Mouse (Mus musculus) T-helper 17 cell (primary cell): ENCODE data around the gene Gm20388.

Source experiments
- in situ Hi-C, 2 experiments: fragments of 300-600 bp; cut with MboI, MseI; formaldehyde crosslinking; loops; 1 replicate in 1 of 2; 2 replicates in 1 of 2; pipeline ENCODE4 v1.15.1; 2025; ENCODE audit warnings: high pct_unique_total_duplicates in 2 of 2

The Gm20388 gene

DNA sequence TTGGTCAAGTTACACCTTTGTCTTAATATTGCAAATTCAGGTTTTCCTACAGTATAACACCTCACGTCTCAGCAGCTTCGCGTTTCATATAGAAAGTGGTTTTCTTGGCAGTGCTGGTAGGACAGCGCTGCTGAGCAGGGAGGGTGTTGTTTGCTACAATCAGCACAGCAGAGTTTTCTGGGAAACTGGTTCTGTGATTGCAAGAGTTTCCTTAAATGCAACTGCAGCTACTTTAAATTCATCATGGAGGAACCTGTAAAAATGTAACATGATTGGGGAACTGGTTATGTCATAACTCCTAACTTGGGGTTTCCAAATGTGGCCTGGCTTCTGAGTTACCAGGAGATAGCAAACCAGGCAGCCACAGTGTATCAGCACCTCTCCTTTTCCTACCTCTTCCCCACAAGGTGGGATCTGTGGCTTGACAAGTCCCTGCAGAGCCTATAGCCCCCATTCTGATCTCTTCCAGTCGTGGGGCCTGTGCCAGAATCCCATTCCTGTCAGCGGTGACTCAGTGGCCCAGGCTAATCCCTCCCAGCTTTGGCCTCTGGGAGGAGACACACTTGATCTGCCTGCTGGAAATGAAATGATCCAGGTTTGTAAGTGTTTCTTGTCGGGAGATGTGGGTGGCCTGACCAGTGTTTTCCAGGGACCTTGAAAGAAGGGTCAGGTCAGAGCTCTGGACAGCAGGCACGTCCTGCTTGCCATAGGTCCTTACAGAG is 2109.6 kb downstream of the Gm20388 start:
- in situ Hi-C loops, result no loop called here

DNA sequence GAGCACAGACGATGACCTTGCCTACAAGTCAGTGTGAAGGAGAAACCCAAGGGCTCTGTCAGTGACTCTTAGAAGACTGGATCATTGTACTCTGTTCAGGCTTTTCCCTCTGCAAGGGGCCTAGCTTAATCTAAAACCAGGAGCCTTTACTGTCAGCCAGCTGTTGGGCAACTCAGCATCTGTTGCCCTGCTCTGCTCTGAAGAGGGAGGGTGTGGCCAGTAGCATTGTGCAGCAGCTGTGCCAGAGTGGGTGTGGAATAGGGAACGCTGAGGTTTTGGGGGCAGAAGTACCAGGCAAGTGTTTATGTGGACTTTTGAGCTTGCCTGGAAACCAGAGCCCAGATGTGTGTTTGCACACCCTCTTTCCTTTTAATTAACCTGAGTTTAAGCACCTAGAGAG is 2111.1 kb downstream of the Gm20388 start:
- in situ Hi-C loops, result no loop called here

DNA sequence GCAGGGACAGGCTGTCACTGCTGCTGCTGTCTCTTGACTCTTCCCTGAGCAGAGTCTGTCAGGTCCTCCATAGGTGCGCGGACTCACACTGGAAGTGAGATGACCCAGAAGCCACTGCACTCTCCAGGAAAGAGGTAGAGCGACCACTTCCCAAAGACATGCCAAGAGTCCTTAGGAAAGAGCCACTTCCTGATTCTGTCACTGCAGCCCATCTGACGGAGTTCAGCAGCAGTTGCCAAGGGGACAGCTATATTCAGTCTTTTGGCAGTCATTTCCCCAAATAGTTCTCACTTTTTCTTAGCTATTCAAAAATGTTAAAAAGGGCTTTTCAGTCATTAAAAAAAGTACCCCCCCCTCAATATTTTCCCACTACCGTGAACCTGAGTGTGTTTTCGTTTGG is 2111.6 kb downstream of the Gm20388 start:
- in situ Hi-C loops, result no loop called here

DNA sequence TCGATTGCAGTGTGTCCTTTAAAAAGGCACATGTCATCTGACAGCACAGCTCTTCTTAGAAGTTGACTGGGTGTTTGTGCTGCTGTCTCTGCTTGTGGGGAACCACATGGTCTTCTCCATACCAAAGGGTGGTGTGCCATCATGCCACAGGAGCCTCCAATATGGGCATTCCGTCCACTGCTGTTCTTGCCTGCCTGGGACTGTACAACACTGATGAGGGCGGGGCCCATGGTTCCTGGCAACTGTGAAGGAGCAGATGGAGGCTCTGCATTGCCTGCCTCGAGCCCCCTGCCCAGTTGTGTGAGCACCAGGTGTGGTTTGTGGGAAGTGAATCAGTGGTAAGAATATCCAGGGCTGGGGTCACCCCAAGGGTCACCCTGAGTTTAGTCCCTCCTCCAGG is 2112.1 kb downstream of the Gm20388 start:
- in situ Hi-C loops, result no loop called here

DNA sequence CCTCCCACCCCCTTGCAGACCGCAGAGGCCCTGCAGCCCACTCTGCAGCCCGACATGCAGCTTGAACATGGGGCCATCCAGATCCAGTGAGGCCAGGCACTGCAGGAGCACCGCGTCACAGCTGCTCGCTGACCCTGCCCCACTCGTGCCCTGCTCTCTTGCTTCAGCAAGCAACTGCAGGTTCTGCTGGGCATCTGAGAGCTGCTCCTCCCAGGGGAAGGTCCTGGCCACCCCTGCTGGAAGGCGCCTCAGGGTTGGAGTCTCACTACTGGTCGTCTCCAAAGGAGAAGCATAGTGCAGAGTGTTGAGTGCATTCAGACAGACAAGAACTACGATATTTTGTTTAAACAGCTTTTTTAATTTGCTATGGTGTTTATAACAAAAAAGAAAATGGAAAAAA is 2114.9 kb downstream of the Gm20388 start:
- in situ Hi-C loops, result loop anchor here in 1 of 2 experiments (25.0 kb wide), 1 partner anchor 1738 kb away; no protein-coding TSS in a partner anchor

DNA sequence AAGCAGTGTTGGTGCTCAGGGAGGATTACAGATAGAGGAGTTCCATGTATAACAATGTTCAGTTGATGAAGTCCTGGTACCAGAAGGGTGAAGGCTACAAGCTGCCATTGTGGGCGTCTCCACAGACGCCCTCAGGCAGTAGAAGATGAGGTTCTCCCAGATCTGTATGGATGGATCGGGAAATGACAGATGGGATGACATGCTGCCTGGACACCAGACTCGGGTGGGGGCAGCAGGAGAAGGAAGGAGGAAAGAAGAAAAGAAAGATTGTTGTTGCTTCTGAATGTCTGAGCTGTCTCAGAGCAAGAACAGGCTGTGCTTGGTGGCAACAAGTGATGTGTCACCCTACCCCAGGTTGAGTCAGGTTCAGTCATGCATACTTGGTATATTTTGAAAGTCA is 2117.5 kb downstream of the Gm20388 start:
- in situ Hi-C loops, result loop anchor here in 1 of 2 experiments (25.0 kb wide), 1 partner anchor 1741 kb away; no protein-coding TSS in a partner anchor

DNA sequence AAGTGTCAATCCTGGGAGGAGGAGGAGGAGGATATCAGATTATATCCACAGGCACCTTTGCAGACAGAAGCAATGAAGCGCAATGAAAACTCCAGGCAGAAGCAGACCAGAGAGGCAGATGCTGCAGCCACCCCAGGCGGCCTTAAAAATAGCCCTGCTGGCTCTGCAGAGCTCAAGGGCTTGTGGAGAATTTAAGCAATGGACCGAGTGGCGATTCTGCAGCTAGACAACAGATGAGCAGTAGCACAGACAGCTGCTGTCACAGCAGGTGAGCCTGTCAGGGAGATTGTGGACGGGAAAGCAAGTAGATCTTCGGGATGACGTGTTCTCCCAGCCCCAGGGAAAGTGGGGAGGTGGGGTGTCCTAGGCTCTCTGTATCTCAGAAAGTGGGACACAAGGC is 2120.3 kb downstream of the Gm20388 start:
- in situ Hi-C loops, result loop anchor here in 1 of 2 experiments (25.0 kb wide), 1 partner anchor 1744 kb away; no protein-coding TSS in a partner anchor

DNA sequence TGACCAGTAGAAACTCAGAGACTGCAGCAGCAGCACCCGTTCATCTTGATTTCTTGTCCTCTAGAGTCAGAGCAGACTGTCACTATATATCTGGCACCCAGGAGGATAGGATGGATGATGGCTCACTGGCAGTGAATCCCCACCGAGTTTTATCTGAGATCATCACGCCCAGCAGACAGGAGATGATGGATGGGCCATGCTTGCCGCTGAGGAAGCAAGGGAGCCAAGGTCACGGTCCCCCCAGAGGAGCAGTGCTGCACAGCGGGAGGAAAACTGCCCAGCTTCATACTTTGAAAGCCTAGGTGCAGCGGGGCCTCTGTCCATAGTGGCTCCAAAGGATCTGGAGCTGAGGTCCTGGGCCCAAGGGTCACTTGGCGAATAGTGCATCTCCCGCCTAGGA is 2122.1 kb downstream of the Gm20388 start:
- in situ Hi-C loops, result loop anchor here in 1 of 2 experiments (25.0 kb wide), 1 partner anchor 1745 kb away; no protein-coding TSS in a partner anchor

DNA sequence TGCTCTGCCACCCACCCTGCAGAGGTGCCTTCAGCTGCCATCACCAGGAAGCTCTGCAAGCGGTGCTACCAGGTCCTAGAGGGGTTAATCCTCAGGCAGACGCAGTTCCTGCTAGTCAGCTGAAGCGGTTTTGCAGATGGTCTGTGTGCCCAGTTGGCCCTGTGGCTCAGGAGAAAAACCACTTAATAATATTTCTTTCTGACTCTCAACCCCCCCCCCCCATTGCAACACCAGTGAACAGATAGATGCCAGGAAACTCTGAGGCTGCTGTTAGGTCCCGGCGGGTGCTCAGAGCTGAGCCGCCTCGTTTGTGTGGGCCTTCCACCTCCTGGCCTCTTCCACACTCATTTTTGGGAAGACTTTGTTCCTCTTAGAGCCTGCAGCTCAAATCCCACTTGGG is 2124.9 kb downstream of the Gm20388 start:
- in situ Hi-C loops, result loop anchor here in 1 of 2 experiments (25.0 kb wide), 1 partner anchor 1748 kb away; no protein-coding TSS in a partner anchor

DNA sequence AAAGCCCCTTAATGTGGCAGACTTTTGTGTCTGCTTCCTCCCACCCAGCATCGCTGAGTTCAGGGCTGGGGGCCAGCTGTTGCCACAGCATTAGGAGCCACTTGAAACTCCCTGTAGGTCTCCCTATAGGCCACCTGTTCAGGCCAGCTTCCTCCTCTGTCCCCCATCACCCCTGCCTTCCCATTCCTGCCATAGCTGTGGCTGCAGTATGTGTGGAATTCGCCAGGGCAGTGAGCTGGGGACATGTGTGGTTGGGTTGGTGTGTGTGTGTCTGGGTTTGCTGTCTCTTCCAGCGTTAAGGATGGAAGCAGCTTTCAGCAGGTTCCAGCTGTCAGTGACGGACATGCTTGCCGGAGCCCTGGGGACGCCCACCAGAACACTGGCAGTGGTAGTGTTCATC is 2125.7 kb downstream of the Gm20388 start:
- in situ Hi-C loops, result loop anchor here in 1 of 2 experiments (25.0 kb wide), 1 partner anchor 1749 kb away; no protein-coding TSS in a partner anchor

DNA sequence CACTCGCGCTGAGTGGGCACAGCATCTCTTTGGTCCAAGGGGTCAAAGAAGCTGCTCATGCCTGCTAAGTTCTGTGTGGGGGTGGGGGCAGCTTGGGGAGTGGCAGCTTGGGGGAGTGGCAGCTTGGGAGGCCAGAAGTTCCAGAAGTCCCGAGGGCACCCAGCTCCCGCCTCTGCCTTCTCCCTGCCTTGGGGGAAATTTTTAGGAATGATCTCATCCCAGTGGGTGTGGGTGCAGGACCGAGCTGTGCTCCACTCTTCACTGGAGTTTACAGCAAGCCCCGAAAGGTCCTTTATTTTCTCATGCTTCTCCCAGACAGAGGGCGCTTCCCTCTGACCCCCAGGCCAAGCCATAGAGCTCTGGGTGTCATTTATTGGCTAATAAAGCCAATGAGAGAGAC is 2126.6 kb downstream of the Gm20388 start:
- in situ Hi-C loops, result loop anchor here in 1 of 2 experiments (25.0 kb wide), 1 partner anchor 1750 kb away; no protein-coding TSS in a partner anchor

DNA sequence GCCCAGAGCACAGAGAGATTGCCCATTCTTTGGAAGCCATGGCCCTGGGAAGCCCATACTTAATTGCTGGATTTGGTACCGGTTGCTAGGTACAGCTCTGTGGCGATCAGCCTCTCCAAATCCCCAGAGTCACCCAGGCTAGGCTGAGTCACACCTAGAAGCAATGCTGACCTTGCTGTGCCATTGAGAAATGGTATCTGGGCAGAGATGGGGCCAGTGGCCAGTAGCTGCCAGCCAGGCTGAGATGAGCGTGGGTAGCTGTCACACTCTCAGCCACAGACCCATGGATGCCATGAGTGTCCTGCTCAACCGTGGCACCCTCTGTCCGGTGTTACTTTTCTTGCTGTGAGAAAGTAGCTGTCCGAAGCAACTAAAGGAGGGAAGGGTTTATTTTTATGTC is 2127.4 kb downstream of the Gm20388 start:
- in situ Hi-C loops, result loop anchor here in 1 of 2 experiments (25.0 kb wide), 1 partner anchor 1751 kb away; no protein-coding TSS in a partner anchor

DNA sequence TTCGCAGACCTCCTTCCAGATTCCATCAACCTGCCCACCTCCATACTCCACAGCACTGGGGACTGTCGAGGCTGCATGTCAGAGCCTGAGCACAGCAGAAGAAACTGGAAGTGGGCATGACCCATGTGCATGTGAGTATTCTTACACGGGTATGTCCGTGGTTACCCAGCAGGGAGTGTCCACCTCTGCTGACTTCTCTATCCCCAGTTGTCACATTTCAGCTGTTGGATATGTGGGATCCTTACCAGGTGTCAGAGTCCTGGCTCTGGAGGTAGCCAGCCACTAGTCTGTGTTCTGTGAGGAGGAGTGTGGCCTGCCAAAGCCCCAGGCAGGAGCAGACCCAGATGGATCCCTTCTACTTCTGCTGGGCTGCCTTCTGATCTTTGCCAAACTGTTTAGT is 2128.8 kb downstream of the Gm20388 start:
- in situ Hi-C loops, result loop anchor here in 1 of 2 experiments (25.0 kb wide), 1 partner anchor 1752 kb away; no protein-coding TSS in a partner anchor

DNA sequence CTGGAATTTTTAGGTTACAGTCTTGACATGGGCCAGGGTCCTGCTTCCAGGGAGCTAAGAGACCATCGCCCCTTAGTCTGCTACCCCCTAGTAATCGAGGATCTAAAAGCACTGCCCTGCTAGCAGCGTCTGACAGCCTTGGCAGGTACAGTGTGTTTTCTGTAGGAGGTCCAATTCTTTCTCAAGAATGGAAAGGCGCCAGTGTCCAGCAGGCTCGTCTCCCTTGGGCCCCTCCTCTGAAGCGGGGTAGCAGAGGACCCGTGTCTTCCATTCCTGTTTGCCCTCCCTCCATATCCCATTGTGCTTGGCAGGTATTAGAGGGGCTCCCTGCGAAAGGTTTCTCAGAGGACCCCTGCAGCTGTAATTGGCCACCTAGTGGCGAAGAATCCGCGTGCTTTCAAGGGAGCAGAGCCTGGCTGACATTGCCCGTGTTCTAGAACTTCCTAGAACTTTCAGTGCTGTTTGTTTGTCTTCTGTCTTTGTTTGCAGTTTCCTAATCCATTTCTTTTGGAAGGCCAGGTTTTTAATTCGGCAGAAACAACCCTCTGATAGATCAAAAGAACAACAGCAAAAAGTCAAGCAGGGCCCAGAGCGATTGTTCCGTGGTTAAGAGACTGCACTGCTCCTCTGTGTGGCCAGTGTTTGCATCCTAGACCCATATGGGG is 2136.7 kb downstream of the Gm20388 start:
- in situ Hi-C loops, result loop anchor here in 1 of 2 experiments (10.0 to 25.0 kb wide), 2 partner anchors 687 to 1760 kb away; no protein-coding TSS in a partner anchor

DNA sequence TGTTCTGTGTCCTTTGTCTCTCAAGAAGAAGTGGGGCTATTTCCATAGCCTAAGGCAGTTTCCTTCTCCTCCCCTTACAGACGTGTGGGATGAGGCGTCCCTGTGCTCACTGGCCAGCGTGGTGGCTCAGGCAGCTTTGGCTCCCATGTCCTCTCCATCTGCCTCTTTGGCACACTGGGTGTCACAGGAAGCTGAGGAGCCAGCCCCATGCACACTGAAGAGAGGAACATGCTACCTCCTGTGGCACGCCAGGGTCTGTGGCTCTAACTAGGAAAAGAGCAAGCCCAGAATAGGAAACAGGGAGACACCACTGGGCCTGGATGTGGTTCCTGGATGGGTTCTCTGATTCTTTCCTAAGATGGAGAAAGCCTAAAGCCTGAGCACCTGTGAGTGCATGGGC is 2138.6 kb downstream of the Gm20388 start:
- in situ Hi-C loops, result loop anchor here in 1 of 2 experiments (10.0 to 25.0 kb wide), 2 partner anchors 686 to 1762 kb away; no protein-coding TSS in a partner anchor

DNA sequence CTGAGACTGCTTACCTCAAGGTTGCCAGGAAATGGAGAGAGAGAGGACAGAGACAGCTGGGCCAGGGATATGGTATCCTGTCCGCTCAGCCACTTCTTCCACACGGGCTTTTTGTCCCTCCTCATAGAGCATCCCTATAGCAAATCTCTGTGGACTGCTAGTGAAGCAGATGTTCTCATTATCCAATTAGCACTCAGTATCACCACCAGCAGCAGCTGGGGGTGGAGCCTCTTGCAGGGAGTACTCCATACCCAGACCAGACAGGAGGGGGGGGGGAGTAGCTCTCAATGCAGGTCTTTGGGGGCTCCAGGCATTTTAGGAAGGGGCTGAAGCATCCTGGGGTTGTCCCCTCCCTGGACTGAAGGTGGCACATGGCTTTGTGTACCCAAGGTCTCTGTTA is 2139.3 kb downstream of the Gm20388 start:
- in situ Hi-C loops, result loop anchor here (10.0 to 25.0 kb wide), 3 partner anchors 275 to 1763 kb away; no protein-coding TSS in a partner anchor

DNA sequence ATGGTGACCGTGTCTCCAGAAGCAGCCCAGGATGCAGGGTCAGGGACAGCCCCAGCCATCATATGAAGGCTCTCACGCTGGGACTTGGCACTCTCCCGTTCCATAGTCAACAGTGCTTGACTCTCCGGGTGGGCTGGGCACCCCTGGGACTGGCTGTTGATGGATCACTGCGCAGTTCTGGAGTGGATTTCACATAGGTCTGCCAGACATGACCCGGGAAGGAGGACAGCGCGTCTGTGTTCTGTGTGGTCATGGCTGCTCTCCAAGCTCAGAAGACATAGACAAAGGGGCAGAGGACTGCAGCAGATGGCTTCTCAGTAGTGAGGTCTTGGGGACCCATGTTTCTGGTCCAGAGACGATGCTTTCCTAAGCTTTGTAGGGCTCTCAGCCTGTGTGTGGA is 2140.0 kb downstream of the Gm20388 start:
- in situ Hi-C loops, result loop anchor here in 1 of 2 experiments (10.0 kb wide), 1 partner anchor 276 kb away; no protein-coding TSS in a partner anchor

DNA sequence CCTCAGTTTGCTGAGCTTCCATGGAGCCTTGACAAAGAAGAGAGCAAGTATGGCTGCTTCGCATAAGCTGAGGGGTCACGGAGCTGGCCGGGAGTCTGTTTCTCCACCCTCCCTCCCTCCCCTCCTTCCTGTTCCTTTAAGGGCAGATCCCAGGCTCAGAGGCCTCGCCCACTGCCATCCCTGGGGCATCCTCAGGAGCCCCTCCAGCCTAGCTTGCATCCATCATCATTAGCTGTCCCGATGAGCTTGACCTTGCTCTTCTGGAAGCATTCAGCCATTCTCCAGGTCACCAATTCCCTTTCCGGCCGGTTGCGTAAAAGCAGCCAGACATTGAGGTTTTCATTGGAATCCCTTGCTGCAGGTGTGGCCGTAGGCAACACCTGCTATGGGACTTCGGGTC is 2144.7 kb downstream of the Gm20388 start:
- in situ Hi-C loops, result loop anchor here in 1 of 2 experiments (10.0 kb wide), 1 partner anchor 281 kb away; no protein-coding TSS in a partner anchor

DNA sequence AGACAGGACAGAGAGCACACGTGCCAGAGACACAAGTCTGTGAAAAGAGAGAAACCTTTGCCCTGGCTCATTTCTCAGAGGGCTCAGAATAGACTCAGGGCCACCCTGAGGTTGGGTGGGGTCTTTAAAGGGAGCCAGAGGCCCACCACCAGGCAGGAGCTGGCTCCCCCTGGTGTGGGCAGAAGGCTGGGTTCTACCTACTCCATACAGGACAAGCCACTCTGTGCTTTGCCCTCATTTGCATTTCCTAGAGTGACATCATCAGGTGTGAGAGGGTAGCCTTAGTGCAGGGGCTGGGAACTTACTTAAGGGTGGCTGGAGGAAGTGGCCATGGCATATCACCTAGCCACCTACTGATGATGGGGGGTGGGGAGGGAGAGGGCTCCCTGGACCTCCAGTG is 2145.5 kb downstream of the Gm20388 start:
- in situ Hi-C loops, result loop anchor here in 1 of 2 experiments (10.0 kb wide), 1 partner anchor 281 kb away; no protein-coding TSS in a partner anchor

DNA sequence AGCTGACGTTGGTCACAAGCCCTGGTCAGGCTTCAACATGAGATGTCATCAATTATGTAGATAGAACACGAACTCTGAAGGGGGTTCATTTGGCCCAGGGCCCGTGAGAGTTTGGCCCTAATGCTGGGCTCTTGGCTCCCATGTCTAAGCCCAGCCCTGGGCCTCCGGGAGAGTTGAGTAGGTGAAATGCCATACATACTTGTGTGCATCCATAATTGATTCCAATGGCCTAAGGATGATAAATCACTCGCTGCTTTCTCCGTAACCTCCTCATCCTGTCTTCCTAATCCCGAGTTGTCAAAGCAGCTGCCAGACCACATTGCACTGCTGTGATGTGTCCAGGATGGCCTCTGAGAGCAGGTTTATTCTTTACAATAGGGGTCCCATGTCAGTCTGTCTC is 2146.2 kb downstream of the Gm20388 start:
- in situ Hi-C loops, result loop anchor here in 1 of 2 experiments (10.0 kb wide), 1 partner anchor 282 kb away; no protein-coding TSS in a partner anchor

DNA sequence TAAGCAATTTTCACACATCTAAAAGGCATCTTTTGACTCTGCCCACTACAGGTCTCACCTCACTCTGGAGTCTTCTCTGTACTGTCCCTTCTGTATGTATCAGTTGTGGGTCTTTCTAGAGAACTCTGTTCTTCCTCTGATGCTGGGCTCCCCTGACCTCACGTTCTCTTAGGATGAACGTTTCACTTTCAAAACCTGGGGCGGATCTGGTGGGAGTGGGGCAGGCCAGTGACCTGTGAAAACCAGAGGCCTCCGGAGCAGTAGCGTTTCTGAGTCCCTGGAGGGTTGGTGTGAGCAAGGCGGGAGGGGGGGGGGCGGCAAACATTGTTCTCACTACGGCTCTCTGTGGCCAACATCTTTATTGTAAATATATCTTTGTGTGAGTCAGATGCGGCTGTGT is 2147.9 kb downstream of the Gm20388 start:
- in situ Hi-C loops, result loop anchor here in 1 of 2 experiments (10.0 kb wide), 1 partner anchor 284 kb away; no protein-coding TSS in a partner anchor

DNA sequence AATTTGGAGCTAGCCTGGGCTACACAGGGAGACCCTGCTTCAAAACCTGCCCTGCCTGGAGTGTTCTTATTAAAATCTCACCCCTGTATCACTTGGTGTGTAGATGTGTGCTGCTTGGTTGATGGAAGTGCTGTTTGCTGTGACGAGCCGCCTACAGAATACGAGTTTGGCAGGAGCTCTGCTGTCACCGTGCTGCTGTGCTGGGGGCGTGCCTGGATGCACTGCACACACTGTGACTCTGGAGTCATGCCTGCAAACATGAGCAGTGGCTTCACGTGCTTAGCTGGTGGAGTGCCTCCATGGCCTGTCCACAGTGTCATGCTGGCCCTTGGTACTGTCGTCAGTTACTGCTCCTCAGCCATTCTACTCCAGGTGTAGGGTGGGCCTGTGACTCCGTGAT is 2148.3 kb downstream of the Gm20388 start:
- in situ Hi-C loops, result loop anchor here in 1 of 2 experiments (10.0 kb wide), 1 partner anchor 284 kb away; no protein-coding TSS in a partner anchor
